Mouse (Mus musculus): ENCODE results near the gene Hoxd9. TPM values are rescaled to one million over a fixed set of nuclear protein-coding genes. Genes with fewer than 3 reads are reported as not detected.

Hoxd9 gene
- polyA plus RNA-seq, 1 experiment = 0.31 TPM

DNA sequence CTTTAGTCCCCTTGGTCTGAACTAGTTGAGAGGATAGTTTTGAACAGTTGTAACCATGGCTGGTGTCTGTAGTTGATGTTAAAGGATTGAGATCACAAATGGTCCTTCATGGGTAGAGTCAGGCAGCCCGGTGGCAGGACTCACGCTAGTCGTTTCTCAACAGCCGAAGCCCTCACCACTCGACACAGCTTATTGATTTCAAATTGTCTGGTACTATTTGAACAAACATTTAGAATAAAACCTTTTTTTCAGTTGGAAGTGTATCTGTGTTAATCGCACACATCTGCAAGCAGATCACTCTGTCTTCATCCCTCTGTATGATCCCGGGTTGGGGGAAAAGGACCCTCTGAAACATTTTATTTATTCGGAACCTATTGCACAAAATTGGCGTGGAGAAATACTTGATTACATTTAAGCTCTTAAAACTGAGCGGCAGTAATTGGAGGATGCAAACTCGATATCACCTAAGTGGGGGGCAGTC is 50.2 kb downstream of the Hoxd9 start:
- DNase-seq = no peak
- Histone ChIP-seq H3K4me3 (ENCODE audit: control insufficient read depth, insufficient read depth, low read length) (no peak overlapping the region), H3K4me1 (replicated peaks; ENCODE audit: control insufficient read depth, insufficient read depth, low read length) (no peaks in the 10 kb centered on the region; the same call in 1 of the 2 replicates), H3K27me3 (ENCODE audit: control insufficient read depth, insufficient read depth, low read length) (peaks cover 20% of the 10 kb centered on the region; the same call in 1 of the 2 replicates), H3K36me3 (ENCODE audit: control insufficient read depth, insufficient read depth, low read length) (no peaks in the 10 kb centered on the region), H3K27ac (ENCODE audit: control insufficient read depth, insufficient read depth, low read length) (no peak overlapping the region)
- WGBS = 44% methylated on average over 11 of the region's 11 CpGs
- TF ChIP-seq POLR2A (IDR thresholded peaks at IDR 0.05; ENCODE audit: control insufficient read depth, extremely low read depth, insufficient read depth, low read length, poor library complexity) (no peak), CTCF (IDR thresholded peaks at IDR 0.05; ENCODE audit: borderline replicate concordance, control insufficient read depth, extremely low read depth, insufficient read depth, low read length, poor library complexity) (no peak)

- Histone ChIP-seq H3K27ac (ENCODE audit: control insufficient read depth, insufficient read depth, low read length) (no peak overlapping the region), H3K4me3 (ENCODE audit: control insufficient read depth, insufficient read depth, low read length) (no peak overlapping the region), H3K4me1 (replicated peaks; ENCODE audit: control insufficient read depth, insufficient read depth, low read length) (no peaks in the 10 kb centered on the region; the same call in 1 of the 2 replicates), H3K27me3 (ENCODE audit: control insufficient read depth, insufficient read depth, low read length) (peaks cover 27% of the 10 kb centered on the region; the same call in 1 of the 2 replicates), H3K36me3 (ENCODE audit: control insufficient read depth, insufficient read depth, low read length) (no peaks in the 10 kb centered on the region)
- WGBS = 29% methylated on average over 9 of the region's 9 CpGs
- DNase-seq = no peak
- TF ChIP-seq CTCF (IDR thresholded peaks at IDR 0.05; ENCODE audit: borderline replicate concordance, control insufficient read depth, extremely low read depth, insufficient read depth, low read length, poor library complexity) = no peak
- no peak for TF ChIP-seq POLR2A (IDR thresholded peaks at IDR 0.05; ENCODE audit: control insufficient read depth, extremely low read depth, insufficient read depth, low read length, poor library complexity)
These were observed 51.0 kb downstream of the Hoxd9 start for GRCm38 (mm10) chr2:74748436-74748995.

- H3K4me3 ChIP-seq (ENCODE audit: control insufficient read depth, insufficient read depth, low read length) = no peak overlapping the region
- H3K36me3 ChIP-seq (ENCODE audit: control insufficient read depth, insufficient read depth, low read length) = no peaks in the 10 kb centered on the region
- peaks cover 23% of the 10 kb centered on the region; the same call in 1 of the 2 replicates for H3K27me3 ChIP-seq (ENCODE audit: control insufficient read depth, insufficient read depth, low read length)
- no peak overlapping the region for H3K27ac ChIP-seq (ENCODE audit: control insufficient read depth, insufficient read depth, low read length)
- WGBS = 3% methylated on average over 47 of the region's 47 CpGs
- TF ChIP-seq POLR2A (IDR thresholded peaks at IDR 0.05; ENCODE audit: control insufficient read depth, extremely low read depth, insufficient read depth, low read length, poor library complexity) (no peak), CTCF (IDR thresholded peaks at IDR 0.05; ENCODE audit: borderline replicate concordance, control insufficient read depth, extremely low read depth, insufficient read depth, low read length, poor library complexity) (no peak)
- DNase-seq = peak; percentile 21
- no peaks in the 10 kb centered on the region; the same call in 1 of the 2 replicates for H3K4me1 ChIP-seq (replicated peaks; ENCODE audit: control insufficient read depth, insufficient read depth, low read length)
These were observed 52.0 kb downstream of the Hoxd9 start for GRCm38 (mm10) chr2:74749337-74750121.

Other genes starting within 250 kb of the Hoxd9 start
- gene Lnpk, start 118.3 kb upstream of the Hoxd9 start, polyA plus RNA-seq (2012; rRNA removed) = 9.4 and 10.6 TPM in 2 replicates
- not detected in 2 replicates for gene Evx2, start 38.2 kb upstream of the Hoxd9 start, polyA plus RNA-seq (2012; rRNA removed)
- gene Hoxd13, start 29.4 kb upstream of the Hoxd9 start, polyA plus RNA-seq (2012; rRNA removed) = 0.04 TPM in 1 of 2 replicates, not detected in the other
- gene Hoxd12, start 22.7 kb upstream of the Hoxd9 start, polyA plus RNA-seq (2012; rRNA removed) = not detected in 2 replicates
- gene Hoxd11, start 18.2 kb upstream of the Hoxd9 start, polyA plus RNA-seq (2012; rRNA removed) = not detected in 2 replicates
- gene Hoxd10, start 5.8 kb upstream of the Hoxd9 start, polyA plus RNA-seq (2012; rRNA removed) = not detected in 2 replicates
- gene Hoxd8, start 6.9 kb downstream of the Hoxd9 start, polyA plus RNA-seq (2012; rRNA removed) = 1.1 and 1.2 TPM in 2 replicates
- gene Hoxd3, start 14.2 kb downstream of the Hoxd9 start, polyA plus RNA-seq (2012; rRNA removed) = 0.54 and 0.59 TPM in 2 replicates
- 2.1 and 2.3 TPM in 2 replicates for gene Hoxd4, start 14.2 kb downstream of the Hoxd9 start, polyA plus RNA-seq (2012; rRNA removed)
- 0.15 and 0.31 TPM in 2 replicates for gene Gm28230, start 29.0 kb downstream of the Hoxd9 start, polyA plus RNA-seq (2012; rRNA removed)
- gene Hoxd1, start 65.3 kb downstream of the Hoxd9 start, polyA plus RNA-seq (2012; rRNA removed) = 0.05 TPM in 1 of 2 replicates, not detected in the other
- gene Mtx2, start 128.1 kb downstream of the Hoxd9 start, polyA plus RNA-seq (2012; rRNA removed) = 37.6 TPM in 2 replicates

All from thymus, adult 2 months (tissue).